Mouse (Mus musculus) spleen, embryonic (tissue): ENCODE results near the gene Epha4.

ENCODE experiments used
- CTCF ChIA-PET: fragments of 350-600 bp; sonication (Branson Sonifier 250); formaldehyde crosslinking; loops from one replicate; lab custom pipeline; 2022; lab: Charles Lee

Gene Epha4

GRCm38 (mm10) chr1:77514963-77515650, at the start of gene Epha4:
TSS of gene Epha4 (minus strand) at chr1:77515088.
- CTCF ChIA-PET: no interaction called here

GRCm38 (mm10) chr1:77556199-77556598, 41.3 kb upstream of the Epha4 start:
- CTCF ChIA-PET: no interaction called here

GRCm38 (mm10) chr1:77551927-77552326, 37.0 kb upstream of the Epha4 start:
- CTCF ChIA-PET: no interaction called here

- CTCF ChIA-PET: no interaction called here
Observed at GRCm38 (mm10) chr1:77545722-77546121, 30.8 kb upstream of the Epha4 start.

- CTCF ChIA-PET: no interaction called here
Observed at GRCm38 (mm10) chr1:77545035-77545434, 30.1 kb upstream of the Epha4 start.

- CTCF ChIA-PET: no interaction called here
Observed at GRCm38 (mm10) chr1:77544279-77544678, 29.4 kb upstream of the Epha4 start.

- CTCF ChIA-PET: no interaction called here
Observed at GRCm38 (mm10) chr1:77539945-77540344, 25.1 kb upstream of the Epha4 start.

GRCm38 (mm10) chr1:77538559-77538958, 23.7 kb upstream of the Epha4 start:
- CTCF ChIA-PET: no interaction called here

GRCm38 (mm10) chr1:77535905-77536304, 21.0 kb upstream of the Epha4 start:
- CTCF ChIA-PET: no interaction called here

- CTCF ChIA-PET: no interaction called here
Observed at GRCm38 (mm10) chr1:77532576-77533183, 17.8 kb upstream of the Epha4 start.

GRCm38 (mm10) chr1:77531934-77532575, 17.2 kb upstream of the Epha4 start:
- CTCF ChIA-PET: no interaction called here

GRCm38 (mm10) chr1:77525082-77525481, 10.2 kb upstream of the Epha4 start:
- CTCF ChIA-PET: no interaction called here

- CTCF ChIA-PET: no interaction called here
Observed at GRCm38 (mm10) chr1:77523354-77523753, 8.5 kb upstream of the Epha4 start.

GRCm38 (mm10) chr1:77521640-77522539, 7.0 kb upstream of the Epha4 start:
- CTCF ChIA-PET: no interaction called here

GRCm38 (mm10) chr1:77518715-77519114, 3.8 kb upstream of the Epha4 start:
- CTCF ChIA-PET: no interaction called here

- CTCF ChIA-PET: no interaction called here
Observed at GRCm38 (mm10) chr1:77516203-77516991, 1.5 kb upstream of the Epha4 start.

- CTCF ChIA-PET: no interaction called here
Observed at GRCm38 (mm10) chr1:77515651-77515981, 728 bp upstream of the Epha4 start.

- CTCF ChIA-PET: no interaction called here
Observed at GRCm38 (mm10) chr1:77514325-77514962, 444 bp downstream of the Epha4 start.

- CTCF ChIA-PET: no interaction called here
Observed at GRCm38 (mm10) chr1:77513959-77514324, 946 bp downstream of the Epha4 start.

GRCm38 (mm10) chr1:77513411-77513941, 1.4 kb downstream of the Epha4 start:
- CTCF ChIA-PET: no interaction called here
